Mouse (Mus musculus): ENCODE data around the gene Syce2.
A peak's percentile ranks its signal among the peaks of the same experiment; 100 is the strongest.
"Not testable (repeated sequence)": the region's sequence is repeated elsewhere in the genome, so short reads cannot be mapped to it uniquely, and the experiment has no call there.

Gene Syce2

GRCm38 (mm10) chr8:84901752-84902151 lies 29.8 kb downstream of the Syce2 start, which contains the start of gene Klf1:
Klf1 (plus strand) TSS chr8:84901928.
- DNase-seq (ENCODE audit: low spot score) = peak; percentile 89

- no peak for DNase-seq (ENCODE audit: low spot score)
Measured at GRCm38 (mm10) chr8:84902367-84902919, 30.5 kb downstream of the Syce2 start.

- peak; percentile 81 for DNase-seq (ENCODE audit: low spot score)
Measured at GRCm38 (mm10) chr8:84902920-84903661, 31.2 kb downstream of the Syce2 start.

GRCm38 (mm10) chr8:84904351-84904750 lies 32.4 kb downstream of the Syce2 start:
- no peak for DNase-seq (ENCODE audit: low spot score)

- DNase-seq (ENCODE audit: low spot score) = no peak
Measured at GRCm38 (mm10) chr8:84907037-84907436, 35.1 kb downstream of the Syce2 start.

- DNase-seq (ENCODE audit: low spot score) = no peak
Measured at GRCm38 (mm10) chr8:84907493-84907892, 35.6 kb downstream of the Syce2 start.

- DNase-seq (ENCODE audit: low spot score) = not testable (repeated sequence)
Measured at GRCm38 (mm10) chr8:84907979-84908378, 36.1 kb downstream of the Syce2 start.

GRCm38 (mm10) chr8:84908421-84909161 lies 36.7 kb downstream of the Syce2 start, which contains the start of gene Dnase2a:
Dnase2a (plus strand) TSS chr8:84908560.
- peak; percentile 98 for DNase-seq (ENCODE audit: low spot score)

- no peak for DNase-seq (ENCODE audit: low spot score)
Measured at GRCm38 (mm10) chr8:84909162-84909767, 37.4 kb downstream of the Syce2 start.

- peak; percentile 68 for DNase-seq (ENCODE audit: low spot score)
Measured at GRCm38 (mm10) chr8:84909949-84910348, 38.0 kb downstream of the Syce2 start.

GRCm38 (mm10) chr8:84910551-84910950 lies 38.6 kb downstream of the Syce2 start:
- no peak for DNase-seq (ENCODE audit: low spot score)

GRCm38 (mm10) chr8:84911854-84912253 lies 39.9 kb downstream of the Syce2 start:
- no peak for DNase-seq (ENCODE audit: low spot score)

GRCm38 (mm10) chr8:84912391-84912790 lies 40.5 kb downstream of the Syce2 start:
- DNase-seq (ENCODE audit: low spot score) = no peak

- DNase-seq (ENCODE audit: low spot score) = peak; percentile 87
Measured at GRCm38 (mm10) chr8:84912895-84913501, 41.1 kb downstream of the Syce2 start.

GRCm38 (mm10) chr8:84913502-84913900 lies 41.6 kb downstream of the Syce2 start:
- DNase-seq (ENCODE audit: low spot score) = no peak

GRCm38 (mm10) chr8:84913960-84914359 lies 42.0 kb downstream of the Syce2 start:
- DNase-seq (ENCODE audit: low spot score) = peak; percentile 85

GRCm38 (mm10) chr8:84915269-84915668 lies 43.4 kb downstream of the Syce2 start:
- no peak for DNase-seq (ENCODE audit: low spot score)

GRCm38 (mm10) chr8:84917781-84918180 lies 45.9 kb downstream of the Syce2 start:
- DNase-seq (ENCODE audit: low spot score) = no peak

GRCm38 (mm10) chr8:84918646-84919045 lies 46.7 kb downstream of the Syce2 start:
- no peak for DNase-seq (ENCODE audit: low spot score)

- DNase-seq (ENCODE audit: low spot score) = no peak
Measured at GRCm38 (mm10) chr8:84921596-84921995, 49.7 kb downstream of the Syce2 start.

GRCm38 (mm10) chr8:84925557-84925956 lies 53.6 kb downstream of the Syce2 start:
- DNase-seq (ENCODE audit: low spot score) = no peak

- DNase-seq (ENCODE audit: low spot score) = no peak
Measured at GRCm38 (mm10) chr8:84927513-84927912, 55.6 kb downstream of the Syce2 start.
